Mouse (Mus musculus): ENCODE data around the gene Gstz1. TPM values are rescaled to one million over a fixed set of nuclear protein-coding genes. Genes with fewer than 3 reads are reported as not detected.
"Not testable (repeated sequence)": the region's sequence is repeated elsewhere in the genome, so short reads cannot be mapped to it uniquely, and the experiment has no call there.

Gene Gstz1
- polyA plus RNA-seq, 1 experiment from 2014 or later = 49.2 TPM

- Histone ChIP-seq H3K4me1 (peaks cover 13% of the 10 kb centered on the region), H3K36me3 (peaks cover 19% of the 10 kb centered on the region; the same call in 1 of the 2 replicates), H3K4me3 (no peak overlapping the region), H3K4me2 (no peak overlapping the region), H3K27me3 (replicated peaks) (no peaks in the 10 kb centered on the region), H3K9ac (no peak overlapping the region), H3K27ac (no peak overlapping the region), H3K9me3 (replicated peaks) (no peaks in the 10 kb centered on the region)
- 49% methylated on average over 9 of the region's 9 CpGs for WGBS (ENCODE audit: insufficient replicate concordance)
- peak; percentile 70 for ATAC-seq
Measured at GRCm38 (mm10) chr12:87132784-87133183, 14.2 kb upstream of the Gstz1 start.

- Histone ChIP-seq H3K27me3 (replicated peaks) (no peaks in the 10 kb centered on the region), H3K4me2 (no peak overlapping the region), H3K9me3 (replicated peaks) (no peaks in the 10 kb centered on the region), H3K36me3 (0 out of 2 replicates have a peak, but pooled peaks cover 8% of the 10 kb centered on the region), H3K9ac (no peak overlapping the region), H3K4me3 (no peak overlapping the region), H3K4me1 (peaks cover 14% of the 10 kb centered on the region), H3K27ac (no peak overlapping the region)
- no peak for ATAC-seq
- 77% methylated on average over 15 of the region's 15 CpGs for WGBS (ENCODE audit: insufficient replicate concordance)
Measured at GRCm38 (mm10) chr12:87137439-87138341, 9.3 kb upstream of the Gstz1 start.

GRCm38 (mm10) chr12:87138342-87138701, 8.6 kb upstream of the Gstz1 start:
- Histone ChIP-seq H3K27ac (no peak overlapping the region), H3K4me2 (no peak overlapping the region), H3K9me3 (replicated peaks) (no peaks in the 10 kb centered on the region), H3K4me3 (no peak overlapping the region), H3K36me3 (0 out of 2 replicates have a peak, but pooled peaks cover 8% of the 10 kb centered on the region), H3K9ac (no peak overlapping the region), H3K27me3 (replicated peaks) (no peaks in the 10 kb centered on the region), H3K4me1 (peaks cover 11% of the 10 kb centered on the region; the same call in 1 of the 2 replicates)
- 93% methylated on average over 2 of the region's 2 CpGs for WGBS (ENCODE audit: insufficient replicate concordance)
- ATAC-seq = no peak

- Histone ChIP-seq H3K27ac (no peak overlapping the region), H3K9ac (no peak overlapping the region), H3K36me3 (0 out of 2 replicates have a peak, but pooled peaks cover 8% of the 10 kb centered on the region), H3K27me3 (replicated peaks) (no peaks in the 10 kb centered on the region), H3K4me1 (peaks cover 11% of the 10 kb centered on the region; the same call in 1 of the 2 replicates), H3K4me3 (no peak overlapping the region), H3K4me2 (no peak overlapping the region), H3K9me3 (replicated peaks) (no peaks in the 10 kb centered on the region)
- WGBS (ENCODE audit: insufficient replicate concordance) = 62% methylated on average over 2 of the region's 2 CpGs
- no peak for ATAC-seq
Measured at GRCm38 (mm10) chr12:87138768-87139167, 8.2 kb upstream of the Gstz1 start.

GRCm38 (mm10) chr12:87142156-87142555, 4.8 kb upstream of the Gstz1 start:
- no peak for ATAC-seq
- Histone ChIP-seq H3K36me3 (0 out of 2 replicates have a peak, but pooled peaks cover 8% of the 10 kb centered on the region), H3K4me1 (peaks cover 21% of the 10 kb centered on the region), H3K4me2 (no peak overlapping the region), H3K27ac (no peak overlapping the region), H3K9ac (no peak overlapping the region), H3K9me3 (replicated peaks) (no peaks in the 10 kb centered on the region), H3K4me3 (no peak overlapping the region), H3K27me3 (replicated peaks) (no peaks in the 10 kb centered on the region)
- WGBS (ENCODE audit: insufficient replicate concordance) = 55% methylated on average over 2 of the region's 2 CpGs

GRCm38 (mm10) chr12:87147395-87148089, 577 bp downstream of the Gstz1 start, which contains the start of gene Pomt2:
TSS of gene Pomt2 (minus strand) at chr12:87147968.
- ATAC-seq = peak; percentile 97
- H3K36me3 ChIP-seq = peaks cover 9% of the 10 kb centered on the region

GRCm38 (mm10) chr12:87148136-87148535, 1.2 kb downstream of the Gstz1 start:
- H3K27ac ChIP-seq = peak overlapping the region; percentile 89
- peaks cover 20% of the 10 kb centered on the region for H3K4me1 ChIP-seq
- WGBS (ENCODE audit: insufficient replicate concordance) = 16% methylated on average over 15 of the region's 15 CpGs
- peaks cover 10% of the 10 kb centered on the region for H3K9me3 ChIP-seq (replicated peaks)
- peak overlapping the region; percentile 96 for H3K4me3 ChIP-seq
- ATAC-seq = no peak
- H3K9ac ChIP-seq = peak overlapping the region; percentile 82
- H3K4me2 ChIP-seq = peak overlapping the region; percentile 92
- no peaks in the 10 kb centered on the region for H3K27me3 ChIP-seq (replicated peaks)
- H3K36me3 ChIP-seq = peaks cover 14% of the 10 kb centered on the region

More at GRCm38 (mm10) chr12:87147395-87148089, 577 bp downstream of the Gstz1 start, which contains the start of gene Pomt2:
- peak within 1 kb of the TSS; percentile 89 for H3K27ac ChIP-seq
- WGBS (ENCODE audit: insufficient replicate concordance) = under 1% methylated on average over 61 of the region's 61 CpGs
- peak within 1 kb of the TSS; percentile 92 for H3K4me2 ChIP-seq
- H3K9ac ChIP-seq = peak within 1 kb of the TSS; percentile 82
- peaks cover 20% of the 10 kb centered on the region for H3K4me1 ChIP-seq
- H3K9me3 ChIP-seq (replicated peaks) = peaks cover 5% of the 10 kb centered on the region; the same call in 1 of the 2 replicates
- no peaks in the 10 kb centered on the region for H3K27me3 ChIP-seq (replicated peaks)
- peak within 1 kb of the TSS; percentile 96 for H3K4me3 ChIP-seq

- Histone ChIP-seq H3K4me3 (no peak overlapping the region), H3K9me3 (replicated peaks) (peaks cover 14% of the 10 kb centered on the region), H3K4me1 (peaks cover 20% of the 10 kb centered on the region), H3K27me3 (replicated peaks) (no peaks in the 10 kb centered on the region), H3K36me3 (peaks cover 14% of the 10 kb centered on the region), H3K9ac (no peak overlapping the region), H3K4me2 (no peak overlapping the region), H3K27ac (no peak overlapping the region)
- ATAC-seq = no peak
- 91% methylated on average over 5 of the region's 5 CpGs for WGBS (ENCODE audit: insufficient replicate concordance)
Measured at GRCm38 (mm10) chr12:87149471-87149870, 2.5 kb downstream of the Gstz1 start.

GRCm38 (mm10) chr12:87154448-87154847, 7.5 kb downstream of the Gstz1 start:
- Histone ChIP-seq H3K36me3 (peaks cover 27% of the 10 kb centered on the region), H3K9me3 (replicated peaks) (peaks cover 12% of the 10 kb centered on the region)
- not testable (repeated sequence) for H3K9ac ChIP-seq; H3K4me1 ChIP-seq; H3K4me2 ChIP-seq; H3K4me3 ChIP-seq; ATAC-seq; H3K27ac ChIP-seq; H3K27me3 ChIP-seq (replicated peaks)
- 79% methylated on average over 4 of the region's 4 CpGs for WGBS (ENCODE audit: insufficient replicate concordance)

GRCm38 (mm10) chr12:87157361-87157760, 10.4 kb downstream of the Gstz1 start:
- 49% methylated on average over 4 of the region's 4 CpGs for WGBS (ENCODE audit: insufficient replicate concordance)
- H3K4me1 ChIP-seq = peaks cover 28% of the 10 kb centered on the region

GRCm38 (mm10) chr12:87158099-87158498, 11.1 kb downstream of the Gstz1 start:
- Histone ChIP-seq H3K27me3 (replicated peaks) (no peaks in the 10 kb centered on the region), H3K27ac (peak overlapping the region; percentile 72), H3K9ac (no peak overlapping the region), H3K4me1 (peaks cover 36% of the 10 kb centered on the region), H3K36me3 (peaks cover 44% of the 10 kb centered on the region), H3K9me3 (replicated peaks) (0 out of 2 replicates have a peak, but pooled peaks cover 4% of the 10 kb centered on the region), H3K4me3 (peak overlapping the region; percentile 19), H3K4me2 (peak overlapping the region; percentile 22)
- 65% methylated on average over 7 of the region's 7 CpGs for WGBS (ENCODE audit: insufficient replicate concordance)
- 0 out of 2 replicates have a peak, but pooled peaks have one; percentile 22 for ATAC-seq

More at GRCm38 (mm10) chr12:87157361-87157760, 10.4 kb downstream of the Gstz1 start:
- Histone ChIP-seq H3K9me3 (replicated peaks) (peaks cover 9% of the 10 kb centered on the region), H3K36me3 (peaks cover 43% of the 10 kb centered on the region), H3K27me3 (replicated peaks) (no peaks in the 10 kb centered on the region), H3K27ac (peak overlapping the region; percentile 72), H3K4me3 (peak overlapping the region; percentile 19), H3K4me2 (peak overlapping the region; percentile 22; the same call in 1 of the 2 replicates), H3K9ac (no peak overlapping the region)
- peak; percentile 40; the same call in 1 of the 2 replicates for ATAC-seq

Data from liver, embryonic 12.5 days (tissue).